Mouse (Mus musculus) thymus, adult 18-20 months (tissue): ENCODE data around the gene Plek2.
"Not testable (repeated sequence)": the region's sequence is repeated elsewhere in the genome, so short reads cannot be mapped to it uniquely, and the experiment has no call there.

Experiments
- DNase-seq, 2 experiments: peaks; one replicate each; pipeline ENCODE4 v3.0.0; 2022; ENCODE audit warnings: mixed read lengths in 2 of 2

Plek2 gene

GRCm38 (mm10) chr12:78906707-78907162 lies at the start of gene Plek2:
TSS of gene Plek2 (minus strand) at chr12:78906964.
- peak; percentile 45 to 57 for DNase-seq

GRCm38 (mm10) chr12:78956405-78956804 lies 49.6 kb upstream of the Plek2 start:
- no peak for DNase-seq

- DNase-seq = no peak
Measured at GRCm38 (mm10) chr12:78952484-78952883, 45.7 kb upstream of the Plek2 start.

- no peak for DNase-seq
Measured at GRCm38 (mm10) chr12:78952053-78952452, 45.3 kb upstream of the Plek2 start.

GRCm38 (mm10) chr12:78947661-78948060 lies 40.9 kb upstream of the Plek2 start:
- no peak for DNase-seq

GRCm38 (mm10) chr12:78947161-78947560 lies 40.4 kb upstream of the Plek2 start:
- no peak for DNase-seq

- no peak for DNase-seq
Measured at GRCm38 (mm10) chr12:78942931-78943330, 36.2 kb upstream of the Plek2 start.

GRCm38 (mm10) chr12:78940081-78940480 lies 33.3 kb upstream of the Plek2 start:
- no peak for DNase-seq

- DNase-seq = no peak
Measured at GRCm38 (mm10) chr12:78939393-78940037, 32.8 kb upstream of the Plek2 start.

GRCm38 (mm10) chr12:78936494-78936893 lies 29.7 kb upstream of the Plek2 start:
- no peak for DNase-seq

- DNase-seq = no peak
Measured at GRCm38 (mm10) chr12:78929900-78930299, 23.1 kb upstream of the Plek2 start.

- no peak for DNase-seq
Measured at GRCm38 (mm10) chr12:78927287-78927686, 20.5 kb upstream of the Plek2 start.

- no peak for DNase-seq
Measured at GRCm38 (mm10) chr12:78923539-78924189, 16.9 kb upstream of the Plek2 start.

- DNase-seq = not testable (repeated sequence)
Measured at GRCm38 (mm10) chr12:78922977-78923376, 16.2 kb upstream of the Plek2 start.

GRCm38 (mm10) chr12:78922058-78922457 lies 15.3 kb upstream of the Plek2 start:
- no peak for DNase-seq

- no peak for DNase-seq
Measured at GRCm38 (mm10) chr12:78921421-78921820, 14.7 kb upstream of the Plek2 start.

- peak; percentile 38 to 44 for DNase-seq
Measured at GRCm38 (mm10) chr12:78919079-78919712, 12.4 kb upstream of the Plek2 start.

- peak; percentile 71 to 80 for DNase-seq
Measured at GRCm38 (mm10) chr12:78918227-78919078, 11.7 kb upstream of the Plek2 start.

- no peak for DNase-seq
Measured at GRCm38 (mm10) chr12:78916278-78916677, 9.5 kb upstream of the Plek2 start.

- DNase-seq = no peak
Measured at GRCm38 (mm10) chr12:78915561-78915960, 8.8 kb upstream of the Plek2 start.

- DNase-seq = no peak
Measured at GRCm38 (mm10) chr12:78914458-78914857, 7.7 kb upstream of the Plek2 start.

GRCm38 (mm10) chr12:78911707-78912417 lies 5.1 kb upstream of the Plek2 start:
- DNase-seq = no peak
